Mouse (Mus musculus): ENCODE data around the gene Pafah1b3.

DNA sequence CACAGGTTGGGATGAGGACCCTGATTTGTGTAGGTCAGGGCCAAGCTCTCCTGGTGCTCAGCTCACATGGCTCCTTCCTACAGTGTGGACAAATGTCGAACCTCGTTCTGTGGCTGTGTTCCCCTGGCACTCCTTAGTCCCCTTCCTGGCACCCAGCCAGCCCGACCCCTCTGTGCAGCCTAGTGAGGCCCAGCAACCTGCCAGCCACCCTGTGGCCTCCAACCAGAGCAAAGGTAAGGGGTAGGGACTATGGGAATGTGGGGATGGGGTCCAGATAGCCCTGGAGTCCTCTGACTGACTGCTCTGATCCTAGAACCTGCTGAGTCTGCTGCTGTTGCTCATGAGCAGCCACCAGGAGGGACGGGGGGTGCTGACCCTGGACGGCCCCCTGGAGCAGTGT lies 13.0 kb downstream of the Pafah1b3 start:
- TF ChIP-seq CTCF (IDR thresholded peaks at IDR 0.05; ENCODE audit: borderline replicate concordance, insufficient read depth, low read length): no peak
- TF ChIP-seq POLR2A (IDR thresholded peaks at IDR 0.05; ENCODE audit: low read depth, low read length): no peak

Measured in embryonic fibroblast, embryonic 13.5 days (primary cell).